Mouse (Mus musculus) B cell, adult 2 months (primary cell): ENCODE measurements around the gene Cd5l.
"Not testable (repeated sequence)": the region's sequence is repeated elsewhere in the genome, so short reads cannot be mapped to it uniquely, and the experiment has no call there.

Experiments used
- DNase-seq, 2 experiments: peaks; one replicate each; pipeline ENCODE4 v3.0.0; 2022

Cd5l gene

DNA sequence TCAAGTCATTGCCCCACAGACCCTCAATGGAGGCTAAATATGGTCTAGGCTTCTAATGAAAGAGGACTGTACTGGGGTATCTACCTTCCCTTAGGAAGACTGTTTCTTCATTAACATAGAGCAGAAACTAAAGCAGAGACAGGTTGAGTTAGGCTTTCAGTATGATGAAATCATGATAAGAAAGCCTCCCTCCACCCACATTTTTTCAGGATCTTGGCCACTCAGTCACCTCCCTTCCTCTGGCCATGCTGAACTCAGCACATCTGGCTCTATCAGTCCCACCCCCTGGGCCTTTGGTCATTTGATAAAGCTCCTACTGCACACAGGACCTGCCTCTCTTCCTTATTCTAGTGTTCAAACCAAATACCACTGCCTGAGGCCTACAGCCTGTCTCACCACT, at the start of gene Cd5l:
Gene Cd5l, plus strand, starts transcription at position 301 of the 400 bp plus-strand sequence.
- DNase-seq, result no peak

- no peak for DNase-seq
These were observed 47.8 kb upstream of the Cd5l start for GRCm38 (mm10) chr3:87309922-87310321.

- no peak for DNase-seq
These were observed 35.1 kb upstream of the Cd5l start for GRCm38 (mm10) chr3:87322557-87322956.

GRCm38 (mm10) chr3:87323778-87324177, 33.9 kb upstream of the Cd5l start:
- peak; percentile 49 to 54 for DNase-seq

- DNase-seq, result no peak
These were observed 19.8 kb upstream of the Cd5l start for GRCm38 (mm10) chr3:87337899-87338298.

- not testable (repeated sequence) for DNase-seq
These were observed 6.7 kb upstream of the Cd5l start for GRCm38 (mm10) chr3:87350992-87351391.

- no peak for DNase-seq
These were observed 1.5 kb downstream of the Cd5l start for GRCm38 (mm10) chr3:87359215-87359614.

DNA sequence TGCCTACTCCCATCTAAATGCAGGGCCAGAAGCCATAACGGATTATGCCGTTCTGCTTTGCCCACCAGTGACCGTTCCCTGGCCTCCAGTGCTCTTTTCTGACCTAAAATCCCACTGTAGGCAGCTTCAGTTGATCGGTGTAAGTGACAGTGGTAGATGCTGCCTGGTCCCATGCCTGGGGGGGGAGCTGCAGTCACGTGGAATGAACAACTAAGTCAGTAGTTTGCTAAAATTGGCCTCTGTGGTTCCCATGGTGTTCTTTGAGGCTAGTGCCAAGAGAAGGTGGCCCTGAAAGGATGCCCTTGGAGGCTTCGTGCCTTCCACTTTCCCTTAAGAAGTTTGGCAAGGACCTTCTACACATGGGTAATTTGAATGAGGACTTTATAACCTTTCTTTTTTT, 2.8 kb downstream of the Cd5l start:
- DNase-seq, result peak; percentile 47 to 58

DNA sequence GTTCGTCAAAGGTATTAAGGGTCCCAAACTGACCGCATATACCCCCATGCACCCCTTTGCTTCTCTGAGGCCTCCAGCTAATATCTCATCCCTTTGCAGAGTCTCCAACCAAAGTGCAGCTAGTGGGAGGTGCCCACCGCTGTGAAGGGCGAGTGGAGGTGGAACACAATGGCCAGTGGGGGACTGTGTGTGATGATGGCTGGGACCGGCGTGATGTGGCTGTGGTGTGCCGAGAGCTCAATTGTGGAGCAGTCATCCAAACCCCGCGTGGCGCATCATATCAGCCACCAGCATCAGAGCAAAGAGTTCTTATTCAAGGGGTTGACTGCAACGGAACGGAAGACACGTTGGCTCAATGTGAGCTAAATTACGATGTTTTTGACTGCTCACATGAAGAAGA, 8.0 kb downstream of the Cd5l start:
- no peak for DNase-seq

DNA sequence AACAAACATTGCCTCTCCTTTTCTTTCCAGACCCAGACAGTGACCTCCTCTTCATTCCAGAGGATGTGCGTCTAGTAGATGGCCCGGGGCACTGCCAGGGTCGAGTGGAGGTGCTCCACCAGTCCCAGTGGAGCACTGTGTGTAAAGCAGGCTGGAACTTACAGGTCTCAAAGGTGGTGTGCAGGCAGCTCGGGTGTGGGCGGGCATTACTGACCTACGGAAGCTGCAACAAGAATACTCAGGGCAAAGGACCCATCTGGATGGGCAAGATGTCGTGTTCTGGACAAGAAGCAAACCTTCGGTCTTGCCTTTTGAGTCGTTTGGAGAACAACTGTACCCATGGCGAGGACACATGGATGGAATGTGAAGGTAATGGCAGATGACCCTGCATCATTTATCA, 9.8 kb downstream of the Cd5l start:
- DNase-seq, result no peak

DNA sequence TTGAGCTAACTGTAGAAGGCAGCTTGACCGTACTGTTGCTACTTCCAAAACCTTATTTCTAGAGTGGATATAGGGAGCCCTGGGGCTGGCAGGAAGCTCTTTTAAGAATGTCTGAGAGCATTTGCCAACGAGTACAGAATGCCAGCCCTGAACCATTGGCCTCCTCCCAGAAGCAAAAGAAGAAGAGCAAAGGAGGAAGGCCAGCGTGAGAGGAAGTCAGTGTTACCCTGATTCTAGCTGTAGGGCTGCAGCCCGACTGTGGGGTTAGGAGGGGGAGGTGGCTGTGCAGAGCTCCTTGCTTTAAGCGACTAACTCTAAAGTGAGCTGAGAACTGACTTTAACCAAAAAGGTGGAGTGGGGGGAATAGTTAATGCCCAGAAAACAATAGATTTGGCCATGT, 11.5 kb downstream of the Cd5l start:
- DNase-seq, result peak in 1 of 2 experiments; percentile 31

DNA sequence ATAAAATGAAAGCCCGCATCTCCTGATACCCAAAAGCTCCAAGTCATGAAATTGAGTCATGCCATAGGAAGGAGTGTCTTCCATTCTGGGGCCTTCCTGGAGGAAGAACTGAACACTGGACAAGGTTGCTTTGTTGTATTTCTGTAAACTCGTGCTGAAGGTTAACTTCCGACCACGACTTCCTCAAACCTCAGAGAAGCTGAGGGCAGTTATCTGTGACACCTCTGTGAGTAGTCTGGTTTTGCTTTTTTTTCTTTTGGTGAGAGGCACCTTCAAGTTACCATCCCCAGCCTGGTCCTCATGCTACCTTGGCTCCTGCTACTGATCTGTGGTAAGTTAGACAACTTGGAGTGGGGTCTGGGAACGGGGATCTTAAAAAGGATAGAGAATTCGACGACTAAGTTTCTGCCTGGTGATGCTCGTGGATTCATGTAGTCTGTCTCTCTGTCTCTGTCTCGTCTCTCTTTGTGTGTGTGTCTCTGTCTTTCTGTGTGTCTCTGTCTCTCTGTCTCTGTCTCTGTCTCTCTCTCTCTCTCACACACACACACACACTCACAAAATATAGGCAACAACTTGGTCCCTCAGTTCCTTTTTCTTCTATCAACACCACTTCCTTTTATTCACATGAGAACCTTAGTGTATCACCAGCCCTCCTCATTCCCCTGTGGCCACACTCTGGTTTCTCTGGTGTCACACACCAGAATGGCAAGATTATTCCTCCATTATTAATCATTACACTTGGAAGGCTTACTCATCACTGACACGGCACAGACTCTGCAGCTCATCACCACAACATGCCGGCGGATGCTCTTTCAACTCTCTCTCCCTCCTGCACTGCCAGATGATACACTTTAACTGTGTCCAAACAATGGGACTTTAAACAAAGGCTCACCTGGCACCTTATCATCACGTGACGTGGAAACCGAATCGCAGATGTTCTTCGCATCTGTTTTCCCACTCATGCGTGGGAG, 18.8 kb downstream of the Cd5l start, which contains the start of gene Fcrl1:
Gene Fcrl1, plus strand, starts transcription at position 193 of the 971 bp plus-strand sequence.
- DNase-seq, result peak; percentile 77 to 79

DNA sequence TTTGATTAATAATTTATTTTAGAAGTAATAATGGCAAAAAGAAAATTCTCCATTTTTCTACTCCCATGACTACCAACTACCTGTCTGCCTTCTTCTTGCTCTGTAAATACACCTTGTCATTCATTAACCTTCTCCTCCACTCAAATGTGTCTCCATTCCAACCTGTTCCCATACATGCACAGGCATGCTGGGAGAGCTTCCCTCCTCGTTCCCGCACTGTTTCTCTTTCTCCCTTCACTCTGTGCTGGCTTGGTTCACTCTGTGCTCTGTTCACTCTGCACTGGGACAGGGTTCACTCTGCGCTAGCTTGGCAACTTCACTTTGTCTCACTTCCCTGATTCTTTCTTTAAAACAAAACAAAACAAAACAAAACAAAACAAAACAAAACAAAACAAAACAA, 19.5 kb downstream of the Cd5l start:
- peak in 1 of 2 experiments; percentile 38 for DNase-seq

- peak in 1 of 2 experiments; percentile 46 for DNase-seq
These were observed 20.0 kb downstream of the Cd5l start for GRCm38 (mm10) chr3:87377719-87378118.

- peak; percentile 81 to 86 for DNase-seq
These were observed 22.1 kb downstream of the Cd5l start for GRCm38 (mm10) chr3:87379641-87380315.

DNA sequence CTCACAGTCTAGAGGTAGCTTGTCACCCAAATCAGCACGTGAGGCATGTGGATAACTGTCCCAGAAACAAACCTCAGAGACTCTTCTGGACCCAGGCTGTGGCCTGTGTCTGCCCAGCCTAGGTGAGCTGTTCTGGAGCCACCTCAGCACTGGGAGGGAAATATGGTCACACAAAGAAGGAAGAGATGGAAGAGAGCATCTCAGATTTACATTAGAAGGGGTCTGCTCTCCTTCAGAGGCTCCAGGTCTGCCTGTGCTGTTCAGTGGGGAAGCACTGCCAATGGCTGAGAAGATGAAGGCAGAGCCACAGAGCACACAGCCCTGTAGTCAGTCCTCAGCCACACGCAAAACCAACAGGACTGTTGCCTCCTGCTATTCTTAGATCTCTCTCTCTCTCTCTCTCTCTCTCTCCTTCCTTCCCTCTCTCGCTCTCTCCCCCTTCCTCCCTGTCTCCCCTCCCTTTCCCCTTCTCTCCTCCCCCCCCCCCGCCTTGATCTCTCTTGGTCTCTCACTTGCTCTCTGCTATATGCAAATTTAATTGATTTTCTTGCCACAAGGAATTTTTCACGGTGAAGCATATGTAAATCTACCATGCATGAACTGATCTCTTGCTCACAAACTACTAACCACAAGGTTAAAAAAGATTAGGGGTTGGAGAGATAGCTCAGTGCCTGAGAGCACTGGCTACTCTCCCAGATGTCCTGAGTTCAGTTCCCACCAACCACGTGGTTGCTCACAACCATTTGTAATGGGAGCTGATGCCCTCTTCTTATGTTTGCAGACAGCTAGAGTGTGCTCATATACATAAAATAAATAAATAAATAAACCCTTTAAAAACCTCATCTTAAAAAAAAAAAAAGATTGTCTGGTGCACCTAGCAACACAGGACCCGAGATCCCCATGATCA, 24.4 kb downstream of the Cd5l start:
- DNase-seq, result no peak

DNA sequence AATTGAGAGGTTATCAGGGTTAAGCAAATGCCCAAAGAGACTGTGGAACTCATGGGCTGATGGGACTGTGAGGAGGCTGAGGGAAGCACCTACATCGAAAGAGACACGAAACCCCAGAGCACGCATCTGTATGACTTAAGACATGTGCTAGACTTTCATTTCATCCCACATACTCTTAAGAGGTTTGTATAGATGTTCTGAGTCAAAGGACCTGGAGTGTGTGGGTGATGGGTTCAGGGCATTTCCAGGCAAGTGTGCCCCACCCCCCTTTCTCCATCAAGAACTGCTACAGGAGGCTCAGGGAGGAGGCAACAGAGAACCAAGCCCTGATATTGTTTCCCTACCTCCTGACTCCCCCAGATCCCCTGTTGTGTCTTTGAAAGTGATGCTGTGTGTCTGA, 25.6 kb downstream of the Cd5l start:
- no peak for DNase-seq

- DNase-seq, result no peak
These were observed 27.4 kb downstream of the Cd5l start for GRCm38 (mm10) chr3:87385105-87385504.

DNA sequence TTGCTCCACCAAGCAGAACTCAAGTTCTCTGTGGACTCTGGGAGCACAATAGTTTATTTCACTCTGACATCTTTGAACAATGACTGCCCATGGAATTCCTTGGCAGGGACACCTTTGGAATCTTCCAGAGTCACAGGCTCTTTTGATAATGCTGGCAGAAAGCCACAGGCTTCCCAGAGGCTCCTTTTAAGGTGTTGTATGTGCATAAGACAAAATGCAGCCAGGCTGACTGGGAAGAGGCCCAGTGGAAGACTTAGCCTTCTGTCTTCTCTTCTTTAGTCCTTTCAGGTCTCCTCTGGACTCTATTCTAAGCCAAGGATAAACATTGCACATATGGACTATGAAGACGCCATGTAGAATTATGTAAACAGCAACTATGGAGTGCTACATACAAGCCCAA, 33.3 kb downstream of the Cd5l start:
- DNase-seq, result no peak

DNA sequence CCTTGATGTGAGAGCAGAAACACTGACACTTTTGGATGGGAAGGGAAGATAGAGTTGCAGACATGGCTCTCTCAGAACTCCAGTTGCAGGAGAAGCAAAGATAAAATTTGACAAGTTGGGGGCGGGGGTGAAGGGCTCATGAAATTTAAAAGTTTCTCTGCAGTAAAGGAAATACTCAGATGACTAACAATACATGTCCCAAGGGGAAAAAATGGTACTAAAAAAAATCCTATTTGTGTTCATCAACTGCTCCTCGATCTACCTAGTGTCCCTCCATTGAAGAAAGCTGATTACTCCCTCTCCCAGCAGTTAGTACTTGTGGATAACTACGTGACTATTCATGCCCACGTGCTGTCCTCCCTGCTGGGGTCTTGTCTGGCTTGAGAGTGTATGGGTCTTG, 41.1 kb downstream of the Cd5l start:
- DNase-seq, result no peak

DNA sequence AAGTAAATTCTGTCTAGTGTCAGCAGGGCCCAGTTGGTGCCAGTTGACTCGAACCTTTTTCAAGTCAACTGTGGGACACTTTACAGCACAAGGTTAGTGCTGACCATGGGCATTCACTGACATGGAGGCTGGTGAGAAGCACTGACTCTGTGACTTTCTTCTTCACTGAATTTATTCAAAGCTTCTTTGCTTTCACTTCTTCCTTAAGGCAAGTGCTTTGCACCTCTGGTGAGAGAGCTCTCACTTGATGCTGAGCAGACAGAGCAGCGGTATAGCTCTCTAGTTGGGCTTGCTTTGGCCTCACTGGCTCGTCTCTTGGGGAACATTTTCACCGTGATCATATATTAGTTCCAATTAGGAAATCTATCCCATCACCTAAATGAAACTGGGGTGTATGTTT, 42.2 kb downstream of the Cd5l start:
- peak; percentile 44 to 49 for DNase-seq

GRCm38 (mm10) chr3:87401321-87401720, 43.6 kb downstream of the Cd5l start:
- peak; percentile 80 to 84 for DNase-seq

- DNase-seq, result peak; percentile 88 to 90
These were observed 50.5 kb downstream of the Cd5l start for GRCm38 (mm10) chr3:87408171-87408570.
